Mouse (Mus musculus) urinary bladder, postnatal 10 days (tissue): ENCODE results near the gene Coq10a.

Experiments used
- DNase-seq: peaks from one replicate; pipeline ENCODE4 v3.0.0; 2022; ENCODE audit warnings: low spot score

The Coq10a gene

GRCm38 (mm10) chr10:128385902-128386301 lies 17.1 kb upstream of the Coq10a start:
- no peak for DNase-seq

- DNase-seq: no peak
Measured at GRCm38 (mm10) chr10:128382482-128382881, 13.7 kb upstream of the Coq10a start.

GRCm38 (mm10) chr10:128380565-128380964 lies 11.8 kb upstream of the Coq10a start:
- no peak for DNase-seq

- DNase-seq: no peak
Measured at GRCm38 (mm10) chr10:128379260-128379659, 10.5 kb upstream of the Coq10a start.

GRCm38 (mm10) chr10:128378462-128378861 lies 9.7 kb upstream of the Coq10a start:
- DNase-seq: no peak

- no peak for DNase-seq
Measured at GRCm38 (mm10) chr10:128377940-128378448, 9.2 kb upstream of the Coq10a start.

- no peak for DNase-seq
Measured at GRCm38 (mm10) chr10:128377222-128377939, 8.6 kb upstream of the Coq10a start.

GRCm38 (mm10) chr10:128376455-128377211 lies 7.8 kb upstream of the Coq10a start, which contains the start of gene Ankrd52:
TSS of gene Ankrd52 (plus strand) at chr10:128377115.
- DNase-seq: peak; percentile 41

GRCm38 (mm10) chr10:128376099-128376454 lies 7.3 kb upstream of the Coq10a start:
- DNase-seq: no peak

- DNase-seq: no peak
Measured at GRCm38 (mm10) chr10:128374393-128374792, 5.6 kb upstream of the Coq10a start.

GRCm38 (mm10) chr10:128372989-128373748 lies 4.4 kb upstream of the Coq10a start:
- DNase-seq: no peak

- no peak for DNase-seq
Measured at GRCm38 (mm10) chr10:128372142-128372541, 3.3 kb upstream of the Coq10a start.

GRCm38 (mm10) chr10:128370601-128371000 lies 1.8 kb upstream of the Coq10a start:
- DNase-seq: no peak

- no peak for DNase-seq
Measured at GRCm38 (mm10) chr10:128370021-128370420, 1.2 kb upstream of the Coq10a start.

- DNase-seq: no peak
Measured at GRCm38 (mm10) chr10:128369599-128369998, 802 bp upstream of the Coq10a start.

GRCm38 (mm10) chr10:128369218-128369543 lies 384 bp upstream of the Coq10a start:
- DNase-seq: no peak

GRCm38 (mm10) chr10:128367899-128368401 lies 847 bp downstream of the Coq10a start:
- DNase-seq: no peak

- DNase-seq: no peak
Measured at GRCm38 (mm10) chr10:128362568-128362967, 6.2 kb downstream of the Coq10a start.

GRCm38 (mm10) chr10:128361836-128362235 lies 7.0 kb downstream of the Coq10a start:
- DNase-seq: no peak

GRCm38 (mm10) chr10:128359226-128359625 lies 9.6 kb downstream of the Coq10a start:
- DNase-seq: no peak

- no peak for DNase-seq
Measured at GRCm38 (mm10) chr10:128358796-128359195, 10.0 kb downstream of the Coq10a start.

- no peak for DNase-seq
Measured at GRCm38 (mm10) chr10:128347541-128347940, 21.3 kb downstream of the Coq10a start.
